Mouse (Mus musculus) lung, adult 2 months (tissue): ENCODE results near the gene Crhr1. TPM values are rescaled to one million over a fixed set of nuclear protein-coding genes. Genes with fewer than 3 reads are reported as not detected.

Experiments used
- DNase-seq: peaks from one replicate; pipeline ENCODE4 v3.0.0; 2022
- H3K4me1 ChIP-seq: fragments of 200-500 bp; 2 replicates; pipeline ENCODE4 v1.6.1; 2011; ENCODE audit warnings: low read length; ENCODE audit not compliant: control insufficient read depth, insufficient read depth
- H3K4me3 ChIP-seq: fragments of 200-500 bp; replicated peaks from 2 replicates; pipeline ENCODE3; 2011; ENCODE audit warnings: low read depth, mild to moderate bottlenecking, control low read depth, low read length; ENCODE audit errors: extremely low read depth
- CTCF ChIP-seq: fragments of 200-500 bp; IDR thresholded peaks from 2 replicates; pipeline ENCODE4 v1.5.1; 2011; ENCODE audit warnings: mild to moderate bottlenecking, low read length, control low read depth; ENCODE audit not compliant: insufficient read depth
- POLR2A ChIP-seq: fragments of 200-500 bp; IDR thresholded peaks from 2 replicates; pipeline ENCODE4 v1.6.1; 2011; ENCODE audit warnings: low read depth, mild to moderate bottlenecking, control low read depth, low read length, borderline replicate concordance; ENCODE audit errors: extremely low read depth
- WGBS: fragments of 180-500 bp; shearing (Covaris S2); methylation state at CpG from one replicate; pipeline ENCODE4 v1.1.7; 2018; 5-methylcytosine and 5-hydroxymethylcytosine counted together
- polyA plus RNA-seq: library from polyadenylated mRNA; depleted of rRNA; stranded (reverse); fragments of >200 nt; gene quantifications from 2 replicates; pipeline ENCODE4 v1.2.3, GENCODE M21; 2012; rRNA removed

Crhr1 gene
- polyA plus RNA-seq = not detected in 2 replicates

- no peaks in the 10 kb centered on the region for H3K4me1 ChIP-seq
- WGBS = 2% methylated on average over 70 of the region's 80 CpGs
- no peak for TF ChIP-seq POLR2A
- TF ChIP-seq CTCF = no peak
- no peak for DNase-seq
- H3K4me3 ChIP-seq = no peak within 1 kb of the TSS
These were observed at the start of gene Crhr1 for GRCm38 (mm10) chr11:104132580-104133441. Gene Crhr1 (plus strand): TSS chr11:104132855.

GRCm38 (mm10) chr11:104083248-104083647 is 49.4 kb upstream of the Crhr1 start:
- no peak for DNase-seq
- H3K4me1 ChIP-seq = no peaks in the 10 kb centered on the region
- 68% methylated on average over 7 of the region's 7 CpGs for WGBS
- no peak overlapping the region for H3K4me3 ChIP-seq
- TF ChIP-seq POLR2A (no peak), CTCF (no peak)

GRCm38 (mm10) chr11:104083716-104084115 is 48.9 kb upstream of the Crhr1 start:
- TF ChIP-seq CTCF = no peak
- no peak for TF ChIP-seq POLR2A
- Histone ChIP-seq H3K4me3 (no peak overlapping the region), H3K4me1 (no peaks in the 10 kb centered on the region)
- WGBS = 75% methylated on average over 6 of the region's 6 CpGs
- no peak for DNase-seq

- no peak for DNase-seq
- Histone ChIP-seq H3K4me1 (no peaks in the 10 kb centered on the region), H3K4me3 (no peak overlapping the region)
- WGBS = 65% methylated on average over 10 of the region's 10 CpGs
- no peak for TF ChIP-seq CTCF
- TF ChIP-seq POLR2A = no peak
These were observed 44.1 kb upstream of the Crhr1 start for GRCm38 (mm10) chr11:104088519-104088918.

- TF ChIP-seq POLR2A = no peak
- no peak for TF ChIP-seq CTCF
- Histone ChIP-seq H3K4me3 (no peak overlapping the region), H3K4me1 (no peaks in the 10 kb centered on the region)
- no peak for DNase-seq
These were observed 41.9 kb upstream of the Crhr1 start for GRCm38 (mm10) chr11:104090769-104091168.

- Histone ChIP-seq H3K4me3 (no peak overlapping the region), H3K4me1 (no peaks in the 10 kb centered on the region)
- no peak for DNase-seq
- TF ChIP-seq CTCF = no peak
- TF ChIP-seq POLR2A = no peak
- 51% methylated on average over 3 of the region's 3 CpGs for WGBS
These were observed 37.5 kb upstream of the Crhr1 start for GRCm38 (mm10) chr11:104095151-104095550.

- no peak for DNase-seq
- Histone ChIP-seq H3K4me3 (no peak overlapping the region), H3K4me1 (no peaks in the 10 kb centered on the region)
- WGBS = 84% methylated on average over 7 of the region's 7 CpGs
- TF ChIP-seq CTCF (no peak), POLR2A (no peak)
These were observed 36.1 kb upstream of the Crhr1 start for GRCm38 (mm10) chr11:104096536-104096935.

- H3K4me3 ChIP-seq = no peak overlapping the region
- DNase-seq = no peak
- TF ChIP-seq POLR2A = no peak
- H3K4me1 ChIP-seq = no peaks in the 10 kb centered on the region
- 15% methylated on average over 7 of the region's 7 CpGs for WGBS
These were observed 33.1 kb upstream of the Crhr1 start for GRCm38 (mm10) chr11:104099542-104099941.

- TF ChIP-seq POLR2A (no peak), CTCF (no peak)
- no peak overlapping the region for H3K4me3 ChIP-seq
- DNase-seq = no peak
- 34% methylated on average over 8 of the region's 8 CpGs for WGBS
- H3K4me1 ChIP-seq = no peaks in the 10 kb centered on the region
These were observed 30.0 kb upstream of the Crhr1 start for GRCm38 (mm10) chr11:104102641-104103040.

GRCm38 (mm10) chr11:104106329-104106728 is 26.3 kb upstream of the Crhr1 start:
- TF ChIP-seq POLR2A (no peak), CTCF (no peak)
- H3K4me1 ChIP-seq = no peaks in the 10 kb centered on the region
- DNase-seq = no peak
- 51% methylated on average over 5 of the region's 5 CpGs for WGBS
- no peak overlapping the region for H3K4me3 ChIP-seq
